Mouse (Mus musculus) Patski (cell line): Measurements from ENCODE around the gene Cd320. TPM values are rescaled to one million over a fixed set of nuclear protein-coding genes. Genes with fewer than 3 reads are reported as not detected.
"Not testable (repeated sequence)": the region's sequence is repeated elsewhere in the genome, so short reads cannot be mapped to it uniquely, and the experiment has no call there.

Experiments used
- ATAC-seq: fragments of 100-300 bp; one replicate; pipeline ENCODE4 v1.8.0; 2021
- CTCF ChIA-PET: fragments of 350-600 bp; sonication (Branson Sonifier 250); formaldehyde crosslinking; loops from one replicate; lab custom pipeline; 2022; ENCODE audit warnings: inconsistent platforms; lab: Charles Lee
- POLR2A ChIA-PET: fragments of 350-600 bp; sonication (Branson Sonifier 250); formaldehyde crosslinking; loops from one replicate; lab custom pipeline; 2022; ENCODE audit warnings: antibody characterized with exemption, inconsistent platforms; lab: Charles Lee
- DNase-seq: peaks from one replicate; pipeline ENCODE4 v3.0.0-alpha.2; 2011; ENCODE audit warnings: low read depth, low spot score
- H3K27me3 ChIP-seq: fragments of 371-371 bp; one replicate; pipeline ENCODE4 v1.5.1; 2021
- CTCF ChIP-seq: fragments of 100-300 bp; IDR thresholded peaks from one replicate; pipeline ENCODE4 v1.5.1; 2021
- in situ Hi-C: fragments of 300-500 bp; cut with MboI; formaldehyde crosslinking; loops from 3 replicates; pipeline ENCODE4 v1.11.1; 2018; ENCODE audit warnings: low pct_unique_long_range_greater_than_20kb, mixed read lengths
- polyA plus RNA-seq: library from polyadenylated mRNA; unstranded; gene quantifications from one replicate; pipeline ENCODE4 v1.2.3, GENCODE M21; 2021

Gene Cd320
- polyA plus RNA-seq, 1 experiment from 2014 or later = 43.1 TPM

DNA sequence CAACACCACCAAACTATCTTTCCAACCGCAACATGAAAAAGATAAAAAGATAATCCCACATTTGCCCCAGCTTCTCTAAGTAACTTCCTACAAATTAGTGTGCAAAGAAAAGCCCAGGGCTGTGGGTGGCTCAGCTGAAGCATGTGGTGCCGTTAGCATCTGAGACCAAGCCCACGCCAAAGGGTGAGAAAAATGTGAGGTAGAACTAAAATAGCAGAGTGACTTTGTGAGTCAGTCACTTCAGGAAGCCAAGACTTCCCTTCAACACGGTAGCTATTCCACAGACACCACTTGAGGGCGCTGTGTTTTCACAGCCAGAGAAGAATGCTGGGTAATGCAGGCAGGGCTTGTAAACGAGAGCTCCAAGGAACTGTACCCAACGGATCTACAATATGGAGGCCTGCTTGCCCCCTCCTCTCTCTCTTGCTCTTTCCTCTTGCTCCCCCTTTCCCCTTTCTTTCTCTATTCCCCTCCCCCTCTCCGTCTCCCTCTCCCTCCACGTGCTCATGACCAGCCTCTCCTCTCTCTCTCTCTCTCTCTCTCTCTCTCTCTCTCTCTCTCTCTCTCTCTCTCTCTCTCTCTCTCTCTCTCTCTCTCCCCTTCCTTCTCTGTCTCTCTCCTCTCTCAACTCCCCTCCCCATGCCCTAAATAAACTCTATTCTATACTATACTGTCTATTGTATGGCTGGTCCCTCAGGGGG, 22.6 kb downstream of the Cd320 start:
- DNase-seq (peak; percentile 10), ATAC-seq (peak; percentile 51)
- H3K27me3 ChIP-seq = no peaks in the 10 kb centered on the region
- ChIA-PET CTCF (interaction anchor here (0.9 to 1.5 kb wide), 4 partner anchors 9 to 24 kb away, joined by 3 to 4 read pairs (median 3); no protein-coding TSS in a partner anchor), POLR2A (no interaction called here)
- peak; percentile 75 for TF ChIP-seq CTCF
- in situ Hi-C loops = no loop called here

DNA sequence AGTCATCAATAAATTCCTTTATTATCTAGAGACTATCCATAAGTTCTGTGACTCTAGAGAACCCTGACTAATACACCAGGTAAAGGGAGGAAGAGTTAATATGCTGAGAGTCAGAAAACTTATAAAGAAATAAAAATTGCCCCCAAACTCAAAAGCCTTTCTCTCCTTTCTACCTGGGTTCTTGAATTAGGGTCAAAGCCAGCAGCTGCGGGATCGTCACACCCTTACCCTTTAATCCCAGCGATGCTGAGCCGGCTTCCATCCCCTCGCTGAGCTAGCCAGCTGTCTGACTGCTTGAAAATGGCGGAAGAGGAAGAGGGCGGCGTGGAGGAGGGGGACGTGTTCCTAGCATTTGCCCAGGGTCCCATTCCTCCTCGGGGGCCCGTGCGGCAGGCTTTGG, 30.6 kb downstream of the Cd320 start, which contains the start of gene Gm7029:
Gene Gm7029, plus strand, starts transcription at position 301 of the 400 bp plus-strand sequence.
- DNase-seq, in situ Hi-C loops, H3K27me3 ChIP-seq, ATAC-seq, CTCF ChIA-PET, POLR2A ChIA-PET: not testable (repeated sequence)

DNA sequence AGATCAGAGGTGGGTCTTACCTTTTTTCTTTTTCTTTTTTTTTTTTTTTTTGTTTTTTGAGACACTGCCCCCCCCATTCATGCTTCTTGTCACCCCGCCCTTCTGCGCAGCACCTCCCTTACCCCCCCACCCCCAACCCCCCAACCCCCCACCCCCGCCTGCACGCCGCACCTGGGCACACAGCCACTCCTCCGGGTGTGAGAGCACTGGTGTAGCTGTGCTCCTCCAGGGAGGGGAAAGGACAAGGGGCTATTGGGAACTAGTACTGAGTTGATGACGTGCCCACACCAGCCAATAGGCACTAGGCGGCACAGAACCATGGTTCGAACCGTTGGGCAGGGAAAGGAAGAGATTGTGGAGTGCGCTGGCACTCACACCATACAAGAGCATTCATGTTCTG, 31.5 kb downstream of the Cd320 start:
- ATAC-seq = no peak
- no peaks in the 10 kb centered on the region for H3K27me3 ChIP-seq
- DNase-seq = no peak
- no peak for TF ChIP-seq CTCF
- in situ Hi-C loops = no loop called here
- ChIA-PET CTCF (interaction anchor here (1.2 kb wide), 1 partner anchor 9 kb away, joined by 3 read pairs; no protein-coding TSS in a partner anchor), POLR2A (no interaction called here)

DNA sequence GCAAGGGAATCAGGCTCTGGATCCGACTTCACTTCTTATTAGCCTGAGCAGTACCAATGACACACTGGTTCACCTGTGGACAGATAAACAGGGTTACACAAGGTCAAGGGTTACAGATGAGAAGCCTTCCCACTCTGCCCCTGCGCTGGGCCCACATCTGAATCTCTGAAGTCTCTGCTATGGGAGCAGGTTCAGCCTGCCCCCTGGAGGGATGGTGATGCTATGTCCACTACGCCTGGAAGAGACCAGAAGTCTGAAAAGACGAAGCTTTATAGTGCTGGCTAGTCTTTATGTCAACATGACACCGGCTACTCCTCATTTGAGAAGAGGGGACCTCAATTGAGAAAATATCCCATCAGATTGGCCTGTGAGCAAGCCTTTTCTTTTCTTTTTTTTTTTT, 32.9 kb downstream of the Cd320 start:
- H3K27me3 ChIP-seq, CTCF ChIA-PET, in situ Hi-C loops, POLR2A ChIA-PET, DNase-seq, ATAC-seq: not testable (repeated sequence)

DNA sequence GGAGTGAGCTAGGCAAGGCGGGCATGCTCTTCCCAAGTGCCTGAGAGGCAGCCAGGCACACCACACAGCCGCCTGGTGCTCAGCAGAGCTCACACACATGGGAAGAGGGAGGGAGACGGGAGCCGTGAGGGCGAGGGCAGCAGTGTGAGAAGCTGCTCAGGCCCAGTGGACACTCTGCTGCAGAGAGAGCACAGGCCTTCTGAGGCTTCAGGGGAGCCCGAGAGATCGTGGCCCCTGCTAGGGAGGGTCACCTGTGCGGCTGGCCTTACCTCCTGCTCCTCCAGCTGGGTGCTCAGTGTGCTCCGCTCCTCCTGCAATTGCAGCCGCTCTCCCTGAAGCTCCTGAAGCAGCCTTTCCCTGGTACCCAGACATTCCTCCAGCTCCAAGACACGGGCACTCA, 41.4 kb downstream of the Cd320 start:
- POLR2A ChIA-PET, in situ Hi-C loops, ATAC-seq, H3K27me3 ChIP-seq, CTCF ChIA-PET, DNase-seq: not testable (repeated sequence)

DNA sequence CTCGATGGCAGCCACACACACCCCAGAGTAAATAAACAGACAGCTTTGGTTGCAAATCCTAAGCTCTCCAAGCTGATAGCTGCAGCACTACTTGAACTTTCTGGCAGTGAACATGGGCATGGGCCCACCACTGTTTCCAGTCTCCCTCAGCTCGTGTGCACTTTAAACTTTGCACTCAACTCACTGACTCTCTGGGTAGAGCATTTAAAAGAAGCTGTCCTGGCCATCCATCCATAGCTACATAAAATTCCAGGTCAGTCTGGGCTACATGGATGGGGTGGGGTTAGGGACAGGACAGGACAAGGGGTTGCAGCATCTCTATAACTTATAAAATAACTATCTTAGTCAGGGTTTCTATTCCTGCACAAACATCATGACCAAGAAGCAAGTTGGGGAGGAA, 44.9 kb downstream of the Cd320 start:
- DNase-seq, POLR2A ChIA-PET, H3K27me3 ChIP-seq, ATAC-seq, CTCF ChIA-PET, in situ Hi-C loops: not testable (repeated sequence)

DNA sequence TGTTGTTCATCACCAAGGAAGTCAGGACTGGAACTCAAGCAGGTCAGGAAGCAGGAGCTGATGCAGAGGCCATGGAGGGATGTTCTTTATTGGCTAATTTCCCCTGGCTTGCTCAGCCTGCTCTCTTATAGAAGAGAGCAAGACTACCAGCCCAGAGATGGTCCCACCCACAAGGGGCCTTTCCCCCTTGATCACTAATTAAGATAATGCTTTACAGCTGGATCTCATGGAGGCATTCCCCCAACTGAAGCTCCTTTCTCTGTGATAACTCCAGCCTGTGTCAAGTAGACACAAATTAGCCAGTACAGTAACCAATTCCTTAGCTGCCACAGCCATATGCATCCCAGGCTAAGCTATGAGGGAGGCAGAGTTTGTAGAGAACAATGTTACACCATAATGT, 45.3 kb downstream of the Cd320 start:
- CTCF ChIA-PET = interaction anchor here (1.0 kb wide), 1 partner anchor 28 kb away, joined by 4 read pairs; the partner anchor contains the start of genes Tapbp and Zbtb22
- ATAC-seq, H3K27me3 ChIP-seq, POLR2A ChIA-PET, DNase-seq, in situ Hi-C loops: not testable (repeated sequence)

DNA sequence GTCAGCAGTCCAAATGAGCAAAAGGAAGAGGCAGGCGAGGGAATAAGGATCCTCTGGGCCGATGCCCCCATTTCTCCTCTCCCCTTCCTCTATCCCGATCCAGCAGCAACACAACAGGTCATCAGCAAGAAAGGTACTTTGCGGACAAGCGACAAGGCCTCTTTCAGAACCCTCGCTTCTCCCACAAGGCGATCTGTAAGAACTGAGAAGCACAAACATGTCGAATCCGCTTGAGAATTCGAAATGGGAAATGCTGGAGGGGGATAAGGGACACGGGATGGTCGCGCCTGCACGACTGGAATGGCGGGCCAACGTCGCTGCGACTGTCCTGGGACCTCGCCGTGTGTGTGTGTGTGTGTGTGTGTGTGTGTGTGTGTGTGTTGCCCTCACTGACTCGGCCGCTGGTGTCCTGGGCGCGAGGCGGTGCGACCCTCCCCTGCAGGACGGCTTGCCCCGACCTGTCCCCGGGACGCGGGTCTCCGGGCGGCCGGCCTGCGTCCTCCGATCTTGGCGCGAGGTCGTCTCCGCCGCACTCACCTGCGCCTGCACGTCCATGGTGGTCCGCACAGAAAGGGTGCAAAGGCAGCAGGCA, 47.1 kb downstream of the Cd320 start:
- ATAC-seq, H3K27me3 ChIP-seq, POLR2A ChIA-PET, in situ Hi-C loops, CTCF ChIA-PET, DNase-seq: not testable (repeated sequence)

DNA sequence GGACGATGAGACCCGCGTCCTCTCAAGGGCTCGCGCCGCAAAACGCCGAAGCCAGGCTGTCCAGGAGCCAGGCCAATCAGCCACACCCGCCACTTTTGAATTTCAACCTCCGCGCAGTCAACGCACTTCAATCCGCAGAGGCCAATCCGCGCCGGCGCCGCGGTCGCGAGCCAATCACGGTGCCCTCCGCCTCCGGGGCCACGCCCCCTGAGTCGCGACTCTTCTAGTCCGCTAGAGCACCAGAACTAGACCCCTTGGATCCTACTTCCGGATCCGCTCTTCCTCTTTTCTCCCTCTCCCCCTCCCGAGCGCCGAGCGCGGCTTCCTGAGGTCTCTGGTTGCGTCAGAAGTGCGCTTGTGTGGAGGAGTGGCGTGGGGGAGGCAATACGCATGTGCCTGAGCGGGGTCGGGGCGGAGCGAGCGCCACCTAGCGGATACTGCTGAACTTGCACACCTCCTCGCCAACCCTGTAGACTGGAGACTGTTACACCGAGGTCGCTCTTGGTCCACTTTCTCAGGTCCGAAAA, 47.7 kb downstream of the Cd320 start, which contains the start of gene Kifc1:
Gene Kifc1, minus strand, starts transcription at position 129 of the 527 bp plus-strand sequence.
- DNase-seq (peak; percentile 95), ATAC-seq (peak; percentile 96)
- H3K27me3 ChIP-seq = no peaks in the 10 kb centered on the region
- in situ Hi-C loops = no loop called here
- ChIA-PET CTCF (interaction anchor here (0.7 to 1.0 kb wide), 4 partner anchors 18 to 82 kb away, joined by 3 to 4 read pairs (median 4); partner anchors contain the start of gene Daxx), POLR2A (no interaction called here)
- peak; percentile 94 for TF ChIP-seq CTCF

DNA sequence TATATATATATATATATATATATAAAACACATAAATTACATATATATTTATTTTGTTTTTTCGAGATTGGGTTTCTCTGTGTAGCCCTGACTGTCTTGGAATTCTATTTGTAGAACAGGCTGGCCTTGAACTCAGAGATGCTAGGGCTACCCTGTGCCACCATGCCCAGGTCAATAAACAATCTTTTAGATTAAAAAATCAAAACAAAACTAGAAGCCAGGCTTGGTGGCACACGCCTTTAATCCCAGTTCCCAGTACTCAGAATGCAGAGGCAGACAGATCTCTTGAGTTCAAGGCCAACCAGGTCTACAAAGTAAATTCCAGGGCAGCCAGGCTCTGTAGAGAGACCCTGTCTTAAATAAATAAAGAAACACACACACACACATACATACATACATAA, 48.5 kb downstream of the Cd320 start:
- DNase-seq = no peak
- no peaks in the 10 kb centered on the region for H3K27me3 ChIP-seq
- no peak for ATAC-seq
- ChIA-PET POLR2A (no interaction called here), CTCF (interaction anchor here (0.7 to 1.0 kb wide), 4 partner anchors 17 to 81 kb away, joined by 3 to 4 read pairs (median 4); partner anchors contain the start of gene Daxx)
- in situ Hi-C loops = no loop called here
- TF ChIP-seq CTCF = no peak

DNA sequence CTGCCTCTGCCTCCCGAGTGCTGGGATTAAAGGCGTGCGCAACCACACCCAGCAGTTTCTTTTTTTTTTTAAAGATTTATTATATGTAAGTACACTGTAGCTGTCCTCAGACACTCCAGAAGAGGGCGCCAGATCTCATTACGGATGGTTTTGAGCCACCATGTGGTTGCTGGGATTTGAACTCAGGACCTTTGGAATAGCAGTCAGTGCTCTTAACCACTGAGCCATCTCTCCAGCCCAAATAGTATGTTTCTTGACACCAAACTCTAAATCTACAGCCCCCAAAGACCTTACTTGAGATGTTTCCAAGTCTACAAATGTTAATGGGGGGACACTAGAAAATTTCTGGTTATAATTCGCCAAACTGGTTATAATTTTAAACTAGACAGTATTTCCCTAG, 49.0 kb downstream of the Cd320 start:
- in situ Hi-C loops, H3K27me3 ChIP-seq, ATAC-seq, DNase-seq, POLR2A ChIA-PET, CTCF ChIA-PET: not testable (repeated sequence)
- TF ChIP-seq CTCF = peak; percentile 61
